Mouse (Mus musculus) megakaryocyte, embryonic 14.5 days (primary cell): ENCODE measurements at regions not wholly inside any gene's neighbourhood (a gene's known extent, or its start where the extent isn't known, plus 50 kb on each side); places are given as distances from the start of the nearest gene placed in this dataset.

ENCODE experiments used
- H3K27me3 ChIP-seq: replicated peaks from 2 replicates; pipeline ENCODE3; 2012; ENCODE audit warnings: inconsistent platforms
- H3K36me3 ChIP-seq: replicated peaks from 2 replicates; pipeline ENCODE3; 2012; ENCODE audit warnings: low read length, inconsistent platforms, mixed read lengths
- H3K4me1 ChIP-seq: 2 replicates; pipeline ENCODE4 v1.6.1; 2012; ENCODE audit warnings: inconsistent platforms
- H3K4me3 ChIP-seq: replicated peaks from 2 replicates; pipeline ENCODE3; 2012; ENCODE audit warnings: moderate library complexity, mild to moderate bottlenecking, inconsistent platforms
- H3K9me3 ChIP-seq: 2 replicates; pipeline ENCODE4 v1.6.1; 2012; ENCODE audit warnings: inconsistent platforms
- FLI1 ChIP-seq: IDR thresholded peaks from 2 replicates; pipeline ENCODE4 v1.6.1; 2012; ENCODE audit warnings: low read length, inconsistent platforms, mixed read lengths
- GATA1 ChIP-seq: IDR thresholded peaks from 3 replicates; pipeline ENCODE4 v1.6.1; 2012; ENCODE audit warnings: mixed read lengths, low read length, inconsistent platforms, borderline replicate concordance

DNA sequence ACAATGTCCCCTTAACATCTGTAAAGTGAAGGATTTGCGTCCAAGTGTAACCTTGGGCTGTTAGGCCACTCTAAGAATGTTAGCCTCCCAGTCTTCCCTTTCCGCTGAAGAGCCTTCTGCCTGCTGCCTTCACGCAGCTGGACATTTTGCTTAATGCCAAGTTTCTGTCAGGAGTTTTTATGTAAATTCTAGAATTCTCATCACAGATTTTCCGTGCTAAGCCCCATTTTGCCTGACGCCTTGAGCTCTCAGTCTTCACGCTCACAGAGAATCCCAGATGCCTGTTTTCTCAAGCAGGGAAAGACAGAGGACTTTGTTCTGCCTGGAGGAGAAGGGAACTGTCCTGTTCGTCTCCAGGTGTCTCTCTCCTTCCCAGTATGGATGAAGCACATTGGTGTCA, 593.8 kb upstream of the Map3k7 start:
- Histone ChIP-seq H3K27me3 (no peaks in the 10 kb centered on the region), H3K36me3 (no peaks in the 10 kb centered on the region), H3K4me1 (no peaks in the 10 kb centered on the region), H3K4me3 (no peak overlapping the region), H3K9me3 (peaks cover 29% of the 10 kb centered on the region)
- TF ChIP-seq FLI1 (no peak), GATA1 (no peak)

GRCm38 (mm10) chr4:31381069-31381969, 582.6 kb upstream of the Map3k7 start:
- Histone ChIP-seq H3K9me3 (0 out of 2 replicates have a peak, but pooled peaks cover 6% of the 10 kb centered on the region), H3K4me1 (no peaks in the 10 kb centered on the region), H3K27me3 (no peaks in the 10 kb centered on the region), H3K36me3 (no peaks in the 10 kb centered on the region), H3K4me3 (no peak overlapping the region)
- TF ChIP-seq GATA1 (no peak), FLI1 (no peak)

DNA sequence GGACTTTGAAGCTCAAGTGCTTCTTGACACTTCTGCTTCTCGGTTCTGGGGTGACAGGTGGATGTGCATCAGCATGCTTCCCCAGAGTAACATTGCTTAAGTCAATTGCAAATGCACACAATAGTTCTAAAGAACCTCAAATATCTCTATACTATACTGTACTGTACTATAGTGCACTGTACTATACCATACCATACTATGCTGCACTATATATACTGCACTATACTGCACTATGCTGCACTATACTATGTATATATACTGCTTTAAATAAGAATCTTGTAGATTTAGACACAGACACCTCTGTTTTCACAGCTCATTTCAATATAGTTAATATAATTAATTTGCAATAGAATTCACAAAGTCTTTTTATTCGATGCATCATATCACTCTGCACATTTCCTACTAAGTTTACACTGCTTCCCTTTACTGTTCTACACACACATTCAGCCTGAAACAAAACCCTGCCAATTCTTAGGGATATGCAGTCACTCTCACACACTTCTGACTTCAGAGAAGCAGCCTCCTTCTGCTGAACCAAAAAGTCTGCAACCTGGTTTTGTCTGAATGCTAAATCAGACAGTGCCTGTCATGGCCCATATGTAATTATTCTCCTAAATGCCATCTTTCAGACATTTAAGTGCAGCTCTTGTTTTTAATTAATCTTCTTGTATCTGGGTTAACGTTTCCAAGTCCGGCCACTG, 570.8 kb upstream of the Map3k7 start:
- no peaks in the 10 kb centered on the region for H3K27me3 ChIP-seq
- TF ChIP-seq FLI1 (no peak), GATA1 (no peak)
- H3K4me3 ChIP-seq: no peak overlapping the region
- peaks cover 7% of the 10 kb centered on the region for H3K9me3 ChIP-seq
- no peaks in the 10 kb centered on the region for H3K4me1 ChIP-seq
- H3K36me3 ChIP-seq: no peaks in the 10 kb centered on the region

- TF ChIP-seq FLI1 (no peak), GATA1 (no peak)
- Histone ChIP-seq H3K27me3 (no peaks in the 10 kb centered on the region), H3K36me3 (no peaks in the 10 kb centered on the region), H3K4me3 (no peak overlapping the region), H3K9me3 (peaks cover 7% of the 10 kb centered on the region), H3K4me1 (no peaks in the 10 kb centered on the region)
Observed at GRCm38 (mm10) chr4:31395538-31395937, 568.4 kb upstream of the Map3k7 start.

GRCm38 (mm10) chr4:31403976-31404375, 559.9 kb upstream of the Map3k7 start:
- Histone ChIP-seq H3K4me1 (no peaks in the 10 kb centered on the region), H3K36me3 (no peaks in the 10 kb centered on the region), H3K4me3 (no peak overlapping the region), H3K27me3 (no peaks in the 10 kb centered on the region), H3K9me3 (peaks cover 9% of the 10 kb centered on the region; the same call in 1 of the 2 replicates)
- TF ChIP-seq GATA1 (no peak), FLI1 (no peak)

GRCm38 (mm10) chr4:31404840-31405714, 558.8 kb upstream of the Map3k7 start:
- H3K4me3 ChIP-seq: no peak overlapping the region
- no peak for TF ChIP-seq GATA1
- no peak for TF ChIP-seq FLI1
- no peaks in the 10 kb centered on the region for H3K36me3 ChIP-seq
- H3K27me3 ChIP-seq: no peaks in the 10 kb centered on the region
- peaks cover 9% of the 10 kb centered on the region; the same call in 1 of the 2 replicates for H3K9me3 ChIP-seq
- H3K4me1 ChIP-seq: no peaks in the 10 kb centered on the region

GRCm38 (mm10) chr4:31410157-31410556, 553.7 kb upstream of the Map3k7 start:
- no peak for TF ChIP-seq FLI1
- no peak for TF ChIP-seq GATA1
- Histone ChIP-seq H3K4me1 (no peaks in the 10 kb centered on the region), H3K27me3 (no peaks in the 10 kb centered on the region), H3K4me3 (no peak overlapping the region), H3K9me3 (peaks cover 15% of the 10 kb centered on the region), H3K36me3 (no peaks in the 10 kb centered on the region)

GRCm38 (mm10) chr4:31411770-31412525, 551.9 kb upstream of the Map3k7 start:
- no peaks in the 10 kb centered on the region for H3K36me3 ChIP-seq
- TF ChIP-seq FLI1: no peak
- TF ChIP-seq GATA1: no peak
- H3K4me3 ChIP-seq: no peak overlapping the region
- no peaks in the 10 kb centered on the region for H3K4me1 ChIP-seq
- H3K27me3 ChIP-seq: no peaks in the 10 kb centered on the region
- H3K9me3 ChIP-seq: peaks cover 14% of the 10 kb centered on the region

GRCm38 (mm10) chr4:31417161-31417560, 546.7 kb upstream of the Map3k7 start:
- Histone ChIP-seq H3K9me3 (peaks cover 21% of the 10 kb centered on the region), H3K27me3 (no peaks in the 10 kb centered on the region), H3K4me1 (no peaks in the 10 kb centered on the region), H3K4me3 (no peak overlapping the region), H3K36me3 (no peaks in the 10 kb centered on the region)
- TF ChIP-seq GATA1 (no peak), FLI1 (no peak)

GRCm38 (mm10) chr4:31419240-31419639, 544.7 kb upstream of the Map3k7 start:
- H3K4me3 ChIP-seq: no peak overlapping the region
- no peaks in the 10 kb centered on the region for H3K27me3 ChIP-seq
- H3K9me3 ChIP-seq: peaks cover 19% of the 10 kb centered on the region
- TF ChIP-seq FLI1 (no peak), GATA1 (no peak)
- H3K4me1 ChIP-seq: no peaks in the 10 kb centered on the region
- H3K36me3 ChIP-seq: no peaks in the 10 kb centered on the region
